Mouse (Mus musculus) hindbrain, embryonic 13.5 days (tissue): ENCODE results near the gene Adrb1. TPM values are rescaled to one million over a fixed set of nuclear protein-coding genes. Genes with fewer than 3 reads are reported as not detected.
"Not testable (repeated sequence)": the region's sequence is repeated elsewhere in the genome, so short reads cannot be mapped to it uniquely, and the experiment has no call there.

Source experiments
- ATAC-seq: fragments of 200-750 bp; cut with Nextera tagmentation; 2 replicates; pipeline ENCODE4 v1.8.0; 2017; ENCODE audit warnings: moderate TSS enrichment; ENCODE audit not compliant: low FRiP score
- H3K27ac ChIP-seq: fragments of 300-500 bp; sonication (generic); 2 replicates; pipeline ENCODE4 v1.5.1; 2015; ENCODE audit warnings: inconsistent platforms, mild to moderate bottlenecking, moderate library complexity
- H3K27me3 ChIP-seq: fragments of 300-500 bp; sonication (generic); 2 replicates; pipeline ENCODE4 v1.6.1; 2015; ENCODE audit warnings: mild to moderate bottlenecking, inconsistent platforms
- H3K36me3 ChIP-seq: fragments of 300-500 bp; sonication (generic); 2 replicates; pipeline ENCODE4 v1.6.1; 2015; ENCODE audit warnings: mild to moderate bottlenecking, inconsistent platforms
- H3K4me1 ChIP-seq: fragments of 300-500 bp; sonication (generic); replicated peaks from 2 replicates; pipeline ENCODE4 v1.6.1; 2015; ENCODE audit warnings: inconsistent platforms
- H3K4me2 ChIP-seq: fragments of 300-500 bp; sonication (generic); 2 replicates; pipeline ENCODE4 v1.6.1; 2015; ENCODE audit warnings: inconsistent platforms, mild to moderate bottlenecking, moderate library complexity
- H3K4me3 ChIP-seq: fragments of 300-500 bp; sonication (generic); 2 replicates; pipeline ENCODE4 v1.5.1; 2015; ENCODE audit warnings: mild to moderate bottlenecking, inconsistent platforms
- H3K9ac ChIP-seq: fragments of 300-500 bp; sonication (generic); 2 replicates; pipeline ENCODE4 v1.6.1; 2015; ENCODE audit warnings: mild to moderate bottlenecking, inconsistent platforms
- H3K9me3 ChIP-seq: fragments of 300-500 bp; sonication (generic); 2 replicates; pipeline ENCODE4 v1.6.1; 2016; ENCODE audit warnings: inconsistent platforms
- WGBS: fragments of 180-500 bp; shearing (Covaris S2); methylation state at CpG from one replicate; pipeline ENCODE4 v1.1.7; 2015; 5-methylcytosine and 5-hydroxymethylcytosine counted together
- polyA plus RNA-seq: library from polyadenylated mRNA; unstranded; fragments of >200 nt; fragmentation: Nextera tagmentation; extraction: Ambion mirVana; gene quantifications from 2 replicates; pipeline ENCODE4 v1.2.1, GENCODE M21; 2015

Adrb1 gene
- polyA plus RNA-seq, 1 experiment from 2014 or later, result 0.44 TPM

DNA sequence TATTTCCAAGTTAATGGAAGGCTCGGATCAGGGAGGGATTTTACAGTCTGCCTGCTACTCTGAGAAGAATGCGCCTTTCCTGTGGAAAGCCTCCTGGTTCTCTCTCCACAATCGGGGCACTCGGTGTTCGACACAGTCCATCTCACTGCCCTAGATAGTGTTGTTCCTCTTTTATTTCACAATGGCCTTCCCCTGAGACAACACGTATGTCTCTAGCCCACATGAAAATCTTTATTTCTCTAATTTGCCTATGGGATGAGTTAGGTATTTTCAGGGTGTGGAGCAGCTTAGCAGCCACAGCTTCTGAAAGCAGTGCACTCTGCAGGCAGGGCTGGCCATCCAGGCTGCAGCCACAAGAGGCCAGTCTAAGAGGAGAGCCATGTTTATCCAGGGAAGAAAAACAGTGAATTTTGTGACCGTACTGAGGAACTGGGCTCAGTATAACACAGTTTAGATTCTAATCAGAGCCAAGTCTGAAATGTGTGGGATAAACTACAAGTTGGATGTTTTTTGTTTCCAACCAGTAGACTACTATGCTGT, 12.1 kb downstream of the Adrb1 start:
- no peak overlapping the region for H3K4me3 ChIP-seq
- peaks cover 11% of the 10 kb centered on the region; the same call in 1 of the 2 replicates for H3K27me3 ChIP-seq
- no peak overlapping the region for H3K4me2 ChIP-seq
- H3K9ac ChIP-seq, result no peak overlapping the region
- H3K4me1 ChIP-seq, result no peaks in the 10 kb centered on the region
- H3K27ac ChIP-seq, result no peak overlapping the region
- ATAC-seq, result no peak
- WGBS, result 64% methylated on average over 7 of the region's 7 CpGs
- no peaks in the 10 kb centered on the region for H3K9me3 ChIP-seq
- H3K36me3 ChIP-seq, result no peaks in the 10 kb centered on the region

DNA sequence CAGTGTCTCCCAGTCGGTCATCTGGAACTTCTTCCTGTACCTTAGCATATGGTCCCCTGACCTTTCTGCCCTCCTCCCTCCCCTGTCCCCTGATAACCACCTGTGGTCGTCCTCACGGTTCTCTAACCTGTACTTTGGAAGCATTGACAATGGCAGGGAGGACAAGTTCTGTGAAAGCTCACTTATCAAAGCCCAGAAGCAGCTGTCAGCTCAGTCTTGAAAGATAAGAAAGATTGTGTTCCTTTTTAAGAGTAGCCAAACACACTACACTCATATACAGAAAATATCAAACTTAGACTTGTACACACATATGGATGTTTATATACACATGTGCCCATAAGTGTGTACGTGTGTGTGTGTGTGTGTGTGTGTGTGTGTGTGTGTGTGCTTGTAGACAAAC, 13.7 kb downstream of the Adrb1 start:
- Histone ChIP-seq H3K4me2 (no peak overlapping the region), H3K9me3 (no peaks in the 10 kb centered on the region), H3K4me3 (no peak overlapping the region), H3K27me3 (peaks cover 11% of the 10 kb centered on the region; the same call in 1 of the 2 replicates), H3K36me3 (no peaks in the 10 kb centered on the region), H3K9ac (no peak overlapping the region), H3K4me1 (no peaks in the 10 kb centered on the region), H3K27ac (no peak overlapping the region)
- no peak for ATAC-seq
- WGBS, result 61% methylated on average over 4 of the region's 4 CpGs

DNA sequence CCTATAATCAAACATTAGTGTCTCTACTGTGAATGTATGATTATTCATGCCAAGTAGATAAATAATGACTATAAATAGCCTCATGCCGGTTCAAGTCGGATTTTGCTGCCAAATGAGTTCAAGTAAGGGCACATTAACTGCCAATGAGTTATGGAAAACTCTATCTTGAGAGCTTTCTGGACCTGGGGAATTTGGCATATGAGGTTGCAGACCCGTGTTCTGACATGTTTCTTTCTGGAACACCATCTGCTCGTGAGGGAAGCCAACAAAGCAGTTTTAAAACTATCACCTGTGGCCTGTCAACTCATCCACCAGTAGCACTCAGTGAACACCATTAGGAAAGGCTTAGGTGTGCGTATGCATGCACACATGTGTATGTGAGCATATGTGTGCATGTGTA, 14.3 kb downstream of the Adrb1 start:
- no peaks in the 10 kb centered on the region for H3K9me3 ChIP-seq
- WGBS, result 78% methylated on average over 5 of the region's 5 CpGs
- H3K9ac ChIP-seq, result no peak overlapping the region
- no peak for ATAC-seq
- H3K4me1 ChIP-seq, result no peaks in the 10 kb centered on the region
- peaks cover 7% of the 10 kb centered on the region; the same call in 1 of the 2 replicates for H3K27me3 ChIP-seq
- no peak overlapping the region for H3K4me2 ChIP-seq
- H3K36me3 ChIP-seq, result no peaks in the 10 kb centered on the region
- H3K4me3 ChIP-seq, result no peak overlapping the region
- no peak overlapping the region for H3K27ac ChIP-seq

DNA sequence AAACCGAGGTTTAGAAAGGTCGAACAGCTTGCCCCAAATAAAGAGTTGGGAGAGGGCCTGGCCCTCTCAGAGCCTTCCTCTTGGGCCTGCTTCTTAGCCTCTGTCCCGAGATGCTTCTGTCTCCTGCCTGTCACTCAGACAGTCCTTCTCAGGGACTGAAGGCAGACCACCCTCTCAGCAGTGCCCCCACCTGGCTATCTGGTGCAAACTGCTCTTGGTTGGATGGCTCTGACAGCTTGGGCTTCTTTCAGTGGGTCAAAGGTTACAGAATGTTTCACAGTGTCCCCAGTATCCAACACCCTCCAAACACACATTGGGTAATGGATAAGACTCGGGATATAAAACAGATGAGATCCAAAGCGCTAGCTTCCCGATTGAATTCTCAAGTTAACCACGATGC, 23.1 kb downstream of the Adrb1 start:
- H3K4me1 ChIP-seq, result no peaks in the 10 kb centered on the region
- no peaks in the 10 kb centered on the region for H3K36me3 ChIP-seq
- no peaks in the 10 kb centered on the region for H3K9me3 ChIP-seq
- ATAC-seq, result no peak
- 72% methylated on average over 7 of the region's 7 CpGs for WGBS
- no peak overlapping the region for H3K27ac ChIP-seq
- H3K4me2 ChIP-seq, result no peak overlapping the region
- H3K4me3 ChIP-seq, result no peak overlapping the region
- no peak overlapping the region for H3K9ac ChIP-seq
- 0 out of 2 replicates have a peak, but pooled peaks cover 4% of the 10 kb centered on the region for H3K27me3 ChIP-seq

DNA sequence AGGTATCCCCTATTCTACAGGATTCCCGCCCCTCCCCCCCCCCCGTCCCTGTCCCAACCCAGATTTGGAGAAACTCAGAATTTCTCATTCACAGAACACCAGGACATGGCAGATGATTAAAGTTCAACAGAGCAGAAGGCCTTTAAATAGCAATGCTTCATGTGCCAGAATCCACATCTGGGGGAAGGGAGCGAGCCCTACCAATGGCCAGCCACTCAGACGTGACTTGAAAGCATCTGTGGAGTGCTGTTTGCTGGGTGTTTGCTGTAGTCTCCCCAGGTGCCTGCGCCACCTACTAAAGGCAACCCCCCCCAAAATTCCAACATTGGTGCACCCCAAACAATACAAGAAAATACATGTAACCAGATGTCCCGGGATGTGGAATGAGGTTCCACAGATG, 23.5 kb downstream of the Adrb1 start:
- ATAC-seq, result no peak
- no peak overlapping the region for H3K9ac ChIP-seq
- no peak overlapping the region for H3K4me2 ChIP-seq
- no peaks in the 10 kb centered on the region for H3K4me1 ChIP-seq
- H3K9me3 ChIP-seq, result no peaks in the 10 kb centered on the region
- H3K27me3 ChIP-seq, result 0 out of 2 replicates have a peak, but pooled peaks cover 4% of the 10 kb centered on the region
- H3K4me3 ChIP-seq, result no peak overlapping the region
- WGBS, result 72% methylated on average over 6 of the region's 6 CpGs
- H3K27ac ChIP-seq, result no peak overlapping the region
- H3K36me3 ChIP-seq, result no peaks in the 10 kb centered on the region

DNA sequence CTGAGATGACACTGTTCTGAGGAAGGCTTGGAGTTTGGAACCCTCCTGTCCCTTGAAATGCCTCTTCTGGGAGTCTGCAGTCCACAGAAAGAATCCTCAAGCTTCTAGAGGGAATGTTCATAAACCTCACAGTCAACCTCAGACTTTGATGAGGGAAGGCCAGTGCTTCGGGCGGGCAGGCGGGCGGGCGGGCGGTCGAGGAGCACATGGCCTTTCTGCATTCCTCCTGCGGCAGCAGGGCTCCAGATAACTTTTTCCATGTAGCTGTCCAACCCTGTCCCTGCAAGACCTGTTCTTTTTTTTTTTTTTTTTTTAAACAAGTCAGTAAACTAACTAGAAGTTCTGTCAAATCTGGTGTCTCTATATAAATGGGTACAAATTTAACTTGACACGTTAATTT, 24.6 kb downstream of the Adrb1 start:
- peaks cover 6% of the 10 kb centered on the region; the same call in 1 of the 2 replicates for H3K4me1 ChIP-seq
- no peaks in the 10 kb centered on the region for H3K36me3 ChIP-seq
- H3K4me3 ChIP-seq, result no peak overlapping the region
- 0 out of 2 replicates have a peak, but pooled peaks cover 1% of the 10 kb centered on the region for H3K27me3 ChIP-seq
- H3K27ac ChIP-seq, result no peak overlapping the region
- no peak overlapping the region for H3K9ac ChIP-seq
- H3K4me2 ChIP-seq, result no peak overlapping the region
- ATAC-seq, result no peak
- H3K9me3 ChIP-seq, result no peaks in the 10 kb centered on the region
- 92% methylated on average over 9 of the region's 9 CpGs for WGBS

DNA sequence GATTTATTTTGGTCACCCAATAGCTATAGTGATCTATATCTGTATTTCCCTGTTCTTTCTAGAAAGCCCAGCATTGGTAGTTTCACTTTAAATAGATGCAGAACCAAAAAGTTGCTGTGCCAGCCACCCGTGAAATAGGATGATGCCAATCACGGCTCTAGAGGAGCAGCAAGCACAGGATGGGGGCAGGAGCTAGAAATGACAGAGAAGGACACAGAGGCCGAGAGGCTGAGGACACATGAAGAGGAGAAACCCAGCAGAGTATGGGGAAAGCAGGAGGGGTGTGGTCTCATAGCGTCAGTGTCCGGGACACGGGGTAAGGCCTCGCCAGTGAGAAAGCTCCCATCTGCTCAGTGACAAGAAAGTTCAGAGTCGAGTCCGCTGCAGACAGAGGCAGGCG, 25.9 kb downstream of the Adrb1 start:
- ATAC-seq, result no peak
- H3K4me3 ChIP-seq, result no peak overlapping the region
- H3K27ac ChIP-seq, result no peak overlapping the region
- H3K4me1 ChIP-seq, result peaks cover 6% of the 10 kb centered on the region; the same call in 1 of the 2 replicates
- no peaks in the 10 kb centered on the region for H3K27me3 ChIP-seq
- H3K4me2 ChIP-seq, result no peak overlapping the region
- WGBS, result 74% methylated on average over 10 of the region's 10 CpGs
- H3K36me3 ChIP-seq, result no peaks in the 10 kb centered on the region
- H3K9me3 ChIP-seq, result no peaks in the 10 kb centered on the region
- no peak overlapping the region for H3K9ac ChIP-seq

DNA sequence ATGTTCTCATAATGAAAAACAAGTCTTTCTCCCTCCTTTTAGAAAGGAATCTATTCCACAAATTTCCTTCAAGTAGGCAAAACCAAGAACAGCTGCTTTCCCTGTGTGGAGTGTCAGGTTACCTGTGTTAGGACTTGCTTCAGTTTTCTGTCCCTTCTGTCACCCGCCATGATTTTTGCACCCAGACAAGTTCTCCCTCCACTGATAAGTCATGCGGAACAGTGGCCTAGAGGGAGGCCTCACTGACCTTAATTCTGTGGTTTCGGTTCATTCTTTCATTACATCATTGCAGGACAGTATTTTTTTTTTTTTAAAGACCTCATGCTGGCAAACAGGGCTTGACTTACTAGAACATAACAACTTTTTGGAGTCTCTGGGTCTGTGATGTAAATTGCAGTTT, 27.3 kb downstream of the Adrb1 start:
- H3K4me2 ChIP-seq, result no peak overlapping the region
- no peak overlapping the region for H3K9ac ChIP-seq
- no peaks in the 10 kb centered on the region for H3K36me3 ChIP-seq
- H3K27ac ChIP-seq, result no peak overlapping the region
- no peak overlapping the region for H3K4me3 ChIP-seq
- H3K9me3 ChIP-seq, result no peaks in the 10 kb centered on the region
- H3K27me3 ChIP-seq, result no peaks in the 10 kb centered on the region
- ATAC-seq, result no peak
- H3K4me1 ChIP-seq, result peaks cover 6% of the 10 kb centered on the region; the same call in 1 of the 2 replicates
- 40% methylated on average over 3 of the region's 3 CpGs for WGBS

DNA sequence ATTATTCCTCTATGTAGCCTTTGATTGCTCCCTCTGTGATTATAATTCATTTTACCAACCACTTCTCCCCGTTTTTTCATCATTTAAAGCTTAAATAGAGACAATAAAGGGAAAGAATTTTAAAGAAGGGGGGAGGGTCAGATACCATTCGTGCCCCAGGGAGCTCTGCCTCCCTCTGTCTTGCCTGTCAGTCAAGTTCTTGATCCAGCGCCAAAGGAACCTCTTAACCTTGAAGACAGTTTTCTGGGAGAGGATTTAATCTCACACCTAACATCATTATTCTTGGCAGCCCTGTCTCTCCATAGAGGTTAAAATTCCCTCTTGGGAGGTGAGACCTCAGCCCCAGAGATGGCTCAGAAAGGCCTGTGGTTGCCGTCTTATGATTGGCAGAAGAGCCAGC, 28.7 kb downstream of the Adrb1 start:
- Histone ChIP-seq H3K4me3 (no peak overlapping the region), H3K27me3 (no peaks in the 10 kb centered on the region), H3K36me3 (no peaks in the 10 kb centered on the region), H3K4me1 (peaks cover 6% of the 10 kb centered on the region; the same call in 1 of the 2 replicates), H3K4me2 (no peak overlapping the region), H3K27ac (no peak overlapping the region), H3K9me3 (no peaks in the 10 kb centered on the region), H3K9ac (no peak overlapping the region)
- ATAC-seq, result no peak
- 33% methylated on average over 4 of the region's 4 CpGs for WGBS

DNA sequence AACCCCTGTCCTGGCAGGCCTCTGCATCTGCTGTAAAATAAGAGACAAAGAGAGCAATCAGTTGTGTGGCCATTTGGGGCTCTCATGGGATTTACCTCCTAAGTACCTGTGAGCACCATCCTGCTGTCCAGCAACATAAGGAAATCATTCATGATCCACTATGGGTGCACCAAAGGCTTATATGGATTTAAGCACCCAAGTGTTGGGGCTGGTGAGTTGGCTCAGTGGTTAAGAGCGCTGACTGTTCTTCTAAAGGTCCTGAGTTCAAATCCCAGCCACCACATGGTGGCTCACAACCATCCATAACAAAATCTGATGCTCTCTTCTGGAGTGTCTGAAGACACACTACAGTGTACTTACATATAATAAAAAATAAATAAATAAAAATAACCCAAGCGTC, 32.5 kb downstream of the Adrb1 start:
- H3K4me3 ChIP-seq, H3K9me3 ChIP-seq, ATAC-seq, H3K36me3 ChIP-seq, H3K4me2 ChIP-seq, H3K4me1 ChIP-seq, H3K27me3 ChIP-seq, H3K27ac ChIP-seq, H3K9ac ChIP-seq: not testable (repeated sequence)
- WGBS, result 94% methylated on average over 2 of the region's 2 CpGs

DNA sequence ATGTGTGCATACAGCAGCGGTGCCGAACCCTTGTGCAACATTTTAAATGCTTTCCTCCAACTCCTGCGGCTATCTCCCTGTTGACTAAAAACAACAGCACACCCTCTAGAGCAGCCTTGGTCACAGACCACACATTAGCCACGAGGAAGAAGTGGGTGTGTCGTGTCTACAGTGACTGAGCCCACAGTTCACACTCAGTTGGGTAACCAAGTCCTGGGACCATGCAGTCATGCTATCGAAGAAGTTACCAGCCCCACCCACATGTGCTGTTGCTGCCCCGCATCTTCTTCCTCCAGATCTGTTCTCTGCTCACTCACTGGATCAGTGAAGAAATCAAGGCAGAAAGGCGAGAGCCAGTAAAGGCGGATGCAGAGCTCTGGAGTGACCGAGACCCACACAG, 34.4 kb downstream of the Adrb1 start:
- H3K36me3 ChIP-seq, result no peaks in the 10 kb centered on the region
- H3K4me3 ChIP-seq, result no peak overlapping the region
- H3K9me3 ChIP-seq, result no peaks in the 10 kb centered on the region
- H3K4me1 ChIP-seq, result no peaks in the 10 kb centered on the region
- 89% methylated on average over 10 of the region's 10 CpGs for WGBS
- H3K4me2 ChIP-seq, result no peak overlapping the region
- no peak for ATAC-seq
- H3K27ac ChIP-seq, result no peak overlapping the region
- no peaks in the 10 kb centered on the region for H3K27me3 ChIP-seq
- H3K9ac ChIP-seq, result no peak overlapping the region

DNA sequence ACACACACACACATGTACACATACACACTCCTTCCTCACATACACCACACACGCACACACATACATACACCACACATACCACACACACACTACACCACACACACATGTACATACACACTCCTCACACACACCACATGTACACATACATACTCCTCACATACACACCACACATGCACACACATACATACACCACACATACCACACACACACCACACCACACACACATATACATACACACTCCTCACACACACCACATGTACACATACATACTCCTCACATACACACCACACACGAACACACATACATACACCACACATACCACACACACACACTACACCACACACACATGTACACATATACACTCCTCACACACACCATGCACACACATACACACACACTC, 36.3 kb downstream of the Adrb1 start:
- no peaks in the 10 kb centered on the region for H3K9me3 ChIP-seq

DNA sequence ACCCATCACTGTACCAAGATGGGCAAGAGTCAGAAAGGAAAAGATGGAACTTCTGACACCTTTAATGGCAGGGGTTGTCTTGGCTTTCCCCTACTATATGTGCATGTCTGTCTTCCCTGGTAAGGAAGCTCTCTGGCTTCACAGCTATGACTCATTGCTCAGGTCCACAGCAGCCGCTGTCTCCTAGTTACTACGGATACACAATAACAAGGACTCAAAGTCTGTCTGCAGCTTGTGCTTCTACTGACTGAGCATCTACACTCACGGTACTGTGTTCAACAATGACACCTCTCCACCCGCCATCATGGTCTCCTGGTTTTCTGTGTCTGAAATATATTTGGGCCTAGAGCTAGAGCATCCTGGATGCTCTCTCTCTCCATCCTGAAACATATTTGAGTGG, 37.7 kb downstream of the Adrb1 start:
- H3K4me1 ChIP-seq, result no peaks in the 10 kb centered on the region
- WGBS, result 94% methylated on average over 4 of the region's 4 CpGs
- no peak overlapping the region for H3K27ac ChIP-seq
- H3K9ac ChIP-seq, result no peak overlapping the region
- H3K27me3 ChIP-seq, result no peaks in the 10 kb centered on the region
- H3K4me3 ChIP-seq, result no peak overlapping the region
- H3K36me3 ChIP-seq, result no peaks in the 10 kb centered on the region
- ATAC-seq, result no peak
- H3K4me2 ChIP-seq, result no peak overlapping the region
- no peaks in the 10 kb centered on the region for H3K9me3 ChIP-seq

More for the DNA sequence above, 36.3 kb downstream of the Adrb1 start:
- Histone ChIP-seq H3K27ac (no peak overlapping the region), H3K4me2 (no peak overlapping the region), H3K4me1 (no peaks in the 10 kb centered on the region), H3K9ac (no peak overlapping the region), H3K36me3 (no peaks in the 10 kb centered on the region), H3K4me3 (no peak overlapping the region), H3K27me3 (no peaks in the 10 kb centered on the region)
- ATAC-seq, result no peak
- WGBS, result 98% methylated on average over 2 of the region's 2 CpGs
